Mouse (Mus musculus) MEL (cell line): ENCODE results near the gene Lsp1.

ENCODE experiments used
- BHLHE40 ChIP-seq: IDR thresholded peaks from 2 replicates; pipeline ENCODE4 v1.6.1; 2012; ENCODE audit warnings: low read depth, mild to moderate bottlenecking, inconsistent platforms, low read length, improper control_type of control experiment, borderline replicate concordance
- CTCF ChIP-seq, 3 experiments: IDR thresholded peaks in 2 of 3; conservative IDR thresholded peaks in 1 of 3; 2 replicates each; pipeline ENCODE4 v1.5.1; 2011 to 2012; ENCODE audit warnings: low read length in 3 of 3, low read depth in 2 of 3, mild to moderate bottlenecking in 2 of 3, improper control_type of control experiment in 1 of 3, inconsistent platforms in 1 of 3, mixed read lengths in 1 of 3, moderate library complexity in 1 of 3; ENCODE audit not compliant: control insufficient read depth in 1 of 3, insufficient read depth in 1 of 3, poor library complexity in 1 of 3, severe bottlenecking in 1 of 3
- HCFC1 ChIP-seq: IDR thresholded peaks from 2 replicates; pipeline ENCODE4 v1.6.1; 2012; ENCODE audit warnings: low read depth, mild to moderate bottlenecking, inconsistent platforms, low read length, improper control_type of control experiment, moderate library complexity
- ZC3H11A ChIP-seq: IDR thresholded peaks from 2 replicates; pipeline ENCODE4 v1.6.1; 2012; ENCODE audit warnings: low read depth, mild to moderate bottlenecking, inconsistent platforms, low read length, improper control_type of control experiment
- ZMIZ1 ChIP-seq: IDR thresholded peaks from 2 replicates; pipeline ENCODE4 v1.6.1; 2012; ENCODE audit warnings: low read depth, mild to moderate bottlenecking, inconsistent platforms, low read length, improper control_type of control experiment, moderate library complexity

GRCm38 (mm10) chr7:142478001-142478400, 17.4 kb downstream of the Lsp1 start:
- TF ChIP-seq CTCF (IDR thresholded peaks at IDR 0.05 in 2 of 3, conservative IDR thresholded peaks at IDR 0.05 in 1 of 3; ENCODE audit: control insufficient read depth in 1 of 3, insufficient read depth in 1 of 3, low read depth in 2 of 3, low read length in 3 of 3, poor library complexity in 1 of 3, severe bottlenecking in 1 of 3), result no peak
- no peak for TF ChIP-seq ZMIZ1
- TF ChIP-seq HCFC1, result no peak
- no peak for TF ChIP-seq BHLHE40
- TF ChIP-seq ZC3H11A, result no peak
